ENCODE assay signal across 8 mouse cellular contexts in the genomic region with DNA sequence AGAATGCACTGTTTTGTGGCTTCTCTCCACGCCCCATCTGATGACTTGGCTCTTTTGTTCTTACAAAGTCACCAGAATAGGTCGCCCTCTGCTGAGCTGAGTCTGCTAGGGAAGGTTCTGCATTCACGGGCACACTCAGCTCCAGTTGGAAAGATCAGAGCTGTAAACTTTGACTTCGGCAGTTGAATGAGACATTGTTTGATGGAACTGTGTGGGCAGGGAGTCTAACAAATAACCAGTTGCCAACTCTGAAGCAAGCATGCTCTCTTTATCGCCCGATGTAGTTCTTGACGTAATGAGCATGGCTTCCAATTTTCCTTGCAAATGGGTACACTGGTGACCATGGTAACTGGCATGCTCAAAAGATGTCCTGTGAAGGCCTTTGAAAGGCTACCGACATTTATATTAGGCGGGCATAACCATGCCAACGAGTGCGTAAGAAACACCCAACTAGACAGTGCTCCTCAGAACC.
DNase-seq lines count a peak whose midpoint lies in the region; ATAC-seq lines count a peak whose summit lies in the region.

No protein-coding gene starts in this region.

- peak; percentile 84 for ATAC-seq in neural tube, embryonic 14.5 days (ENCODE audit: low read depth)

- no peak overlapping the region for H3K27ac ChIP-seq in neural tube, embryonic 14.5 days (ENCODE audit: low read depth, low read length)

- H3K9ac ChIP-seq in neural tube, embryonic 14.5 days (replicated peaks; ENCODE audit: low read depth, low read length), result no peak overlapping the region

- H3K27me3 ChIP-seq in neural tube, embryonic 14.5 days (ENCODE audit: control insufficient read depth, insufficient read depth, low read length), result no peaks in the 10 kb centered on the region

- WGBS in neural tube, embryonic 14.5 days, result 28% methylated on average over 11 of the region's 11 CpGs

- H3K4me3 ChIP-seq in neural tube, embryonic 14.5 days (ENCODE audit: low read depth, low read length), result no peak overlapping the region

- DNase-seq in kidney, postnatal 14 days, result peak; percentile 7
- DNase-seq in kidney, adult 9 months, result no peak
- DNase-seq in MN1 (ENCODE audit: low spot score), result peak; percentile 13
- peak; percentile 40 for DNase-seq in embryo, embryonic 10.5 days (ENCODE audit: low spot score)
- DNase-seq in layer of hippocampus, adult 18-20 months (ENCODE audit: low spot score in 2 of 2), result peak; percentile 22 to 65
- DNase-seq in urinary bladder, postnatal 36 days (ENCODE audit: low spot score in 2 of 2), result no peak
- DNase-seq in adrenal gland, postnatal 25 days, result no peak

- H3K4me2 ChIP-seq in neural tube, embryonic 14.5 days (ENCODE audit: low read depth, low read length), result no peak overlapping the region

- H3K9me3 ChIP-seq in neural tube, embryonic 14.5 days (ENCODE audit: control insufficient read depth, low read length), result no peaks in the 10 kb centered on the region

- no peaks in the 10 kb centered on the region for H3K4me1 ChIP-seq in neural tube, embryonic 14.5 days (ENCODE audit: control insufficient read depth, insufficient read depth, low read length)

- no peaks in the 10 kb centered on the region for H3K36me3 ChIP-seq in neural tube, embryonic 14.5 days (ENCODE audit: control insufficient read depth, insufficient read depth, low read length)

Comparison
In these comparisons a context has a peak if more than half of its experiments do, and no peak if none do; other contexts are left out.
1. DNase-seq: peak in kidney, postnatal 14 days (single experiment), MN1 (single experiment), embryo, embryonic 10.5 days (single experiment) and layer of hippocampus, adult 18-20 months (2 of 2); none in kidney, adult 9 months (single experiment), urinary bladder, postnatal 36 days (0 of 2) and adrenal gland, postnatal 25 days (single experiment).